Mouse (Mus musculus): ENCODE measurements around the gene Palld.

Gene Palld

GRCm38 (mm10) chr8:61502277-61502676 lies 400.2 kb downstream of the Palld start:
- DNase-seq (ENCODE audit: low spot score in 2 of 2): no peak

DNA sequence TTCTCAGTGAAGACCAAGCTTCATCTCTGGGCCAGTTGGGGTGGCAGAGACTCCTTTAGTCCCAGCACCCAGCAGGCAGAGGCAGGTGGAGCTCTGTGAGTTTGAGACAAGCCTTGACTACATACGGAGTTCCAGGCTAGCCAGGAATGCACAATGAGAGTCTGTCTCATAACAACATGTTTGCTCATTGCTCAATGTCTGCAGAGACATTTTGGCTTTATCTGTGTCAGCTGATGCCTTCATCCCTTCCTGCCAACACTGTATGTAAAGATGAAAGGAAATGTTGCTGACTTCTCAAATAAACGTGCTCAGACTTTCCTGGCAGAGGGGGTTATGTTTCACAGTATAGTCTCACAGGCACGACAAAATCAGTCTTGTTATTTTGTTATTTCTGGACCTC lies 401.6 kb downstream of the Palld start:
- DNase-seq (ENCODE audit: low spot score in 2 of 2): no peak

DNA sequence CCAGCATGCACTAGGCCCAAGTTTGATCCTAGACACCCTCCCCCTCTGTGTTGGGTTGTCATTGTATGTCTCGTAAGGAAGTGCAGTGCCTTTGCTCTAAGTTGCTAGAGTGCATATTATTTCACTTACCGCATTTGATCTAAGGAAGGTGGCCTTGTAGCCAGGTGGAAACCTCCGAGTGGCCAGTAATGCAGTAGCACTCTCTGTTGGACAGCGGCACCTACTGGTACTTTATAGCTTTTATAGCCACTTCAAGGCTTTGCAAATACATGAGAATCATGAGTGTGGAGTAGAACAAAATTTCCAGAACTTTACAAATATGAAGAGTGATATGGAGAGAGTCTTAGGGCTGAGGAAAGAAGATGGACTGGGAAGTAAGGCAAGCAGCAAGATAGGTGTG lies 403.5 kb downstream of the Palld start:
- DNase-seq (ENCODE audit: low spot score in 2 of 2): no peak

GRCm38 (mm10) chr8:61497110-61497509 lies 405.4 kb downstream of the Palld start:
- no peak for DNase-seq (ENCODE audit: low spot score in 2 of 2)

DNA sequence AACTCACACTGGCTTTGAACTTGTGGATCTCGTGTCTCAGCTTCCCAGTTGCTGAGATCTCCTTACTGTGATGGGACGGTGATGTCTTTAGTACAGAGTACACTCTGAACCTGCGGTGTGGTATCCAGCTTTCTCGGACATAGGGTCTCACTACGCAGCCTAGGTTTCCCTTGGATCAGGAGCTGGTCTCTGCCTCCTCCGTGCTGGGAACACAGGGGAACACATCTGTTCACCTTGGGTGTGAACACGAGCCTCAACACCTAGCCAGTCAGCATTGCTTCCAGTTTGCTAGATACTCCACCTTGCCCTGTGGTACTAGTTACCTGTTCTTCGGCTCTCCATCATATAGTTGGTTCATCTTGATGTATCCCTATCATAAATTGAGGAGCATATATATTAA lies 413.9 kb downstream of the Palld start:
- DNase-seq (ENCODE audit: low spot score in 2 of 2): no peak

- DNase-seq (ENCODE audit: low spot score in 2 of 2): peak; percentile 85 to 86
These were observed 414.8 kb downstream of the Palld start, which contains the start of gene Cbr4 for GRCm38 (mm10) chr8:61487597-61488156. Cbr4 (plus strand) TSS chr8:61487734.

DNA sequence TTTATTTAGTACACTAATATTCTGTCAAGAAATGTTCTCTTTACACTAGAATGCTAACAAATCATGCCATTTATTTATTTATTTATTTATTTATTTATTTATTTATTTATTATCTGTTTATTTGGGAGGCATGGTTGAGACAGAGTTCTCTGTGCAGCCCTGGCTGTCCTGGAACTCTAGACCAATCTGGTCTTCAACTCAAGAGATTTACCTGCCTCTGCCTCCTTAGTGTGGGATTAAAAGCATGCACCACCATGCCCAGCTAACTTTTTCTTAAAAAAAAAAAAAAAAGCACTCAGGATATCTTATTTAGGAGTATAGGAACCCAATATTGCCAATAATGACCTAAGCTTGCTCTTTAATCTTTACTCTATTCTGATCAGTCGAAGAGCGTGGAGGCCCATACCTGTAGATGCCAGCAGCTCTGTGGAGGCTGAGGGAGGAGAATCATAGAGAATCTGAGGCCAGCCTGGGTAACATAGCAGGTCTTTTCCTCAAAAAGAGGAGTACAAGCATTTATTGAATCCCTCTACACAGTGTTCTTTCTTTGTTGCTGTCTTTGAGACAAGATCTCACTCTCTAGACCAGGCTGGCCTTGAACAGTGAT lies 415.5 kb downstream of the Palld start:
- no peak for DNase-seq (ENCODE audit: low spot score in 2 of 2)

DNA sequence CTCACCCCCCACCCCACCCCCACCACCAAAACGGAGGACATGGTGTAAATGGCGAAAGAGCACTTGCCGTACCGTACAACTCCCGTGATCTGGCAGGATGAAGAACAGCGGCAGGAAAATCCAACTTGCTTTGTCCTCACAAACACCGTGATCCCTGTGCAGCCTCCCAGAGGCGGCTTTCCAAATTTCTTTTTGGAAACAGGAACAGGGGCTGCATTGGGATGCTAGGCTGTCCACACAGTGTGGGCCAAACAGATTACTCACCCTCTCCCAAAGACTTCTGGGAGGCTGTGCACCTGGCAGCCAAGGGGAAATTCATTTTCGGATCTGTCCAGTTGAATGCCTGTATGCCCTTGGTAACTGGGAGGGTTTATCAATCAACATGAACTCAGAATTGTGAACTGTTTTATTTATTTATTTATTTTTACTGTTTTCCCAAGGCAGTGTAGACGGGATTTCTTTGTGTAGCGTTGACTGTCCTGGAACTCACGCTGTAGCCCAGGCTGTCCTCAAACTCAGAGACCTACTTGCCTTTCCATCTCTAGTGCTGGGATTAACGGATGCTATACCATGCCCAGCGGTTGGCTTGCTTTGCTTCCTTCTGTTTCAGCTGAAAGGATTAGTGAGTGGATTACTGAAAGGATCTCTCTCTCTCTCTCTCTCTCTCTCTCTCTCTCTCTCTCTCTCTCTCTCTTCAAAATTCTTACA lies 422.1 kb downstream of the Palld start:
- DNase-seq (ENCODE audit: low spot score in 2 of 2): no peak

- peak in 1 of 2 experiments; percentile 46 for DNase-seq (ENCODE audit: low spot score in 2 of 2)
These were observed 422.8 kb downstream of the Palld start for GRCm38 (mm10) chr8:61479506-61480214.

- DNase-seq (ENCODE audit: low spot score in 2 of 2): no peak
These were observed 423.7 kb downstream of the Palld start for GRCm38 (mm10) chr8:61478793-61479192.

DNA sequence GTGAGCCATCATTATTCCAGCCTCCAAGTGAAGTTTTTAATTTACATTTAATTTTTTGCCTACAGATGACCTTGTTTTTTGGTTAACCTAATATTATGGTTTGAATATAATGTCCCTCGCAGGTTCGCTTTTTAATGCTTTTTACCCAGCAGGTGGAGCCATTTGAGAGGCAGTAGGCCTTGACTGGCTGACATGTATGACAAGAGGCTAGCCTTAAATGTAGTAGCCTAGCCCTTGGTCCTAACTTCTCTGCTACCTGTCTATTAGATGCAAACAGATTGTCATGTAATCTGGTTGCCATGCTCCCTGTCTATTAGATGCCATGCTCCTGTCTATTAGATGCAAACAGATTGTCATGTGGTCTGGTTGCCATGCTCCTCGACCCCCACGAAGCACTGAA lies 424.3 kb downstream of the Palld start:
- no peak for DNase-seq (ENCODE audit: low spot score in 2 of 2)

DNA sequence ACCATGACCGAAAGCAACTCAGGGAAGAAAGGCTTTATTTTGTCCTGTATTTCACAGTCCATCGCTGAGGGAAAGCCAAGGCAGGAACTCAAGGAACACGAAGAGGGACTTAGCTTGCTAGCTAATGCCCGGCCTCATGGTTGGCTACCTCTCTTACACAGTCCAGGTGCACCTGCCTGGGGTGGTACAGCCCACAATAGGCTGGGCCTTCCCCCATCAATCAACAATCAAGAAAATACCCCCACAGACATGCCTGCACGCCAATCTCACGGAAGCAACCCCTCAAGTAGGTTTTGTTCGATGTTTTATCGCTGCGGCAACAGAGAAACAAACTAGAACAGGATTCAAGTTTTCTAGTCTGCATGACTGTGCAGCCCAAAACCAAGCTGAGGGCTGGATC lies 426.3 kb downstream of the Palld start:
- DNase-seq (ENCODE audit: low spot score in 2 of 2): no peak

DNA sequence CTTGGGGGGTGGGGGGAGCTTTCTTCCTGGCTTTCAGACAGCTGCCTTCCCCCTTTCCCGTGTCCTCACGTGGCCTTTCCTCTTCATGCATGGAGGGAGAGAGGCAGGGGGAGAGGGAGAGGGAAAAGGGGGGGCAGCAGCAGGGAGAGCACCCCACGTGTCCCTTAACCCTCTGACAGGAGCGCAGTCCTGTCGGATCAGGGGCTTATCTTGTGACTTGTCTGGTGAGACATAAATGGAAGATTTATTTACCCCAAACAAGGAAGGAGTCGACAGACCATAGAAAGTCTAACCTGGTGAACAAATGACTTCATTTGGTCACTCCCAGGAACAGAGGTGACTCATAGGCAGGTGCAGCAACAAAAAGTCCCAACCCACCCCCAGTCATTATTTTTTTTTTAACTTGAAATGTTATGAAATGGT lies 427.2 kb downstream of the Palld start:
- no peak for DNase-seq (ENCODE audit: low spot score in 2 of 2)

DNA sequence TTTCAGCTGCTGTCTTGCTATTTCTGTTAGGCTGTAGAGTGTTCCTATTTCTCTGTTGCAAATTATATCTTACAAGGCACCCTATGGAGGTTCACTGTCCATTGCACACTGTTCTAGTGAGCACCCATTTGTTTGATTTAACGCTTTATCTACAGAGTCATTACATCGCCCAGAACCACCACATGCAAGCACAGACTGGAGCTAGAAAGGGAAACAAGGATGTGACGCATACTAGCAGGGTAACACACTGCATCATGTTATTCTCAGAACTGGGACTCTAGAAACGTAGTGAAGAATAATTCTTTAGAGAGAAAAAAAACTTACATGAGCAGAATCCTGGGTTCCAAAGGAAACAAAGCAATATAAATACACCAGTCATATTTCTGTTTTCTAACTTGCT lies 432.3 kb downstream of the Palld start:
- no peak for DNase-seq (ENCODE audit: low spot score in 2 of 2)

DNA sequence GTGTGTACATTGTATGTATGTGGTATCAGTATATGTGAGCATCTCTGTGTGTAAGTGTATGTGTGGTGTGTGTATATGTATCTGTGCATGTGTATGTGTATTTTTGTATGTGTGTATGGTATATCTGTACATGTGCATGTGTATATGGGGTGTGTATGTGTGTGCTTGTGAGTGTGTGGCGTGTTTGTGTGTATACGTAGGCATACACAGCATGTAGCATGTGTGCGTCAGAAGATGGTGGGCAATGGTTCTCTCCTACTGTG lies 435.0 kb downstream of the Palld start:
- DNase-seq (ENCODE audit: low spot score in 2 of 2): no peak

GRCm38 (mm10) chr8:61466696-61467552 lies 435.6 kb downstream of the Palld start:
- no peak for DNase-seq (ENCODE audit: low spot score in 2 of 2)

- DNase-seq (ENCODE audit: low spot score in 2 of 2): no peak
These were observed 438.1 kb downstream of the Palld start for GRCm38 (mm10) chr8:61464393-61464792.

GRCm38 (mm10) chr8:61462221-61462620 lies 440.3 kb downstream of the Palld start:
- DNase-seq (ENCODE audit: low spot score in 2 of 2): no peak

Measured in natural killer cell, adult 2 months (primary cell).